Mouse (Mus musculus) neural tube, embryonic 15.5 days (tissue): ENCODE measurements around the gene Cyp2s1. TPM values are rescaled to one million over a fixed set of nuclear protein-coding genes. Genes with fewer than 3 reads are reported as not detected.

Experiments used
- microRNA-seq: library from miRNA; unstranded; fragments of <30 nt; microRNA quantifications from one replicate; pipeline ENCODE4, GENCODE M21; 2017
- polyA plus RNA-seq: library from polyadenylated mRNA; unstranded; fragments of >200 nt; fragmentation: Nextera tagmentation; extraction: Ambion mirVana; gene quantifications from 2 replicates; pipeline ENCODE4 v1.2.1, GENCODE M21; 2015

Gene Cyp2s1
- polyA plus RNA-seq, 1 experiment from 2014 or later = 2.8 TPM

Small RNA genes within 50 kb of the gene (microRNA-seq; reads per million reads assigned to microRNA genes)
- gene Gm24865 = not detected

Other genes starting within 250 kb of the Cyp2s1 start
- gene Erich4, start 201.0 kb downstream of the Cyp2s1 start, polyA plus RNA-seq = 0.20 TPM in 1 of 2 replicates, not detected in the other
- gene Dmac2, start 197.5 kb downstream of the Cyp2s1 start, polyA plus RNA-seq = 48.2 and 49.5 TPM in 2 replicates
- 1.8 and 5.3 TPM in 2 replicates for gene B3gnt8, start 190.3 kb downstream of the Cyp2s1 start, polyA plus RNA-seq
- 39.6 and 49.5 TPM in 2 replicates for gene Bckdha, start 157.9 kb downstream of the Cyp2s1 start, polyA plus RNA-seq
- gene Exosc5, start 157.7 kb downstream of the Cyp2s1 start, polyA plus RNA-seq = 36.8 and 55.4 TPM in 2 replicates
- gene Tmem91, start 141.7 kb downstream of the Cyp2s1 start, polyA plus RNA-seq = 73.9 and 97.4 TPM in 2 replicates
- gene B9d2, start 136.1 kb downstream of the Cyp2s1 start, polyA plus RNA-seq = 42.9 and 46.9 TPM in 2 replicates
- gene Tgfb1, start 129.9 kb downstream of the Cyp2s1 start, polyA plus RNA-seq = 0.88 and 1.8 TPM in 2 replicates
- 30.2 and 33.2 TPM in 2 replicates for gene Ccdc97, start 97.8 kb downstream of the Cyp2s1 start, polyA plus RNA-seq
- gene Hnrnpul1, start 62.2 kb downstream of the Cyp2s1 start, polyA plus RNA-seq = 37.3 and 43.9 TPM in 2 replicates
- gene Axl, start 28.2 kb downstream of the Cyp2s1 start, polyA plus RNA-seq = 27.6 and 35.8 TPM in 2 replicates
- not detected in 2 replicates for gene Cyp2b10, start 80.7 kb upstream of the Cyp2s1 start, polyA plus RNA-seq
- not detected in 2 replicates for gene Cyp2b13, start 244.6 kb upstream of the Cyp2s1 start, polyA plus RNA-seq